Mouse (Mus musculus) MEL (cell line): ENCODE measurements at regions not wholly inside any gene's neighbourhood (a gene's known extent, or its start where the extent isn't known, plus 50 kb on each side); places are given as distances from the start of the nearest gene placed in this dataset.

Experiments
- DNase-seq: peaks from one replicate; pipeline ENCODE4 v3.0.0; 2011; ENCODE audit warnings: low read depth, low spot score
- H3K27ac ChIP-seq: 2 replicates; pipeline ENCODE4 v1.5.1; 2012; ENCODE audit warnings: low read depth, mild to moderate bottlenecking, control low read depth, low read length, moderate library complexity; ENCODE audit not compliant: control insufficient read depth
- H3K27me3 ChIP-seq, 2 experiments: fragments of 150-350 bp in 1 of 2; sonication (generic) in 1 of 2; 2 replicates each; pipeline ENCODE4 v1.6.1; 2012; ENCODE audit warnings: low read length in 2 of 2, mild to moderate bottlenecking in 2 of 2, improper control_type of control experiment in 1 of 2, moderate library complexity in 1 of 2; ENCODE audit not compliant: insufficient read depth in 2 of 2, control insufficient read depth in 1 of 2
- H3K36me3 ChIP-seq, 2 experiments: 2 replicates each; pipeline ENCODE4 v1.6.1; 2012 to 2014; ENCODE audit warnings: low read length in 2 of 2, improper control_type of control experiment in 1 of 2, inconsistent platforms in 1 of 2, mild to moderate bottlenecking in 1 of 2; ENCODE audit not compliant: insufficient read depth in 2 of 2, control insufficient read depth in 1 of 2
- H3K4me1 ChIP-seq, 2 experiments: fragments of 150-350 bp in 1 of 2; sonication (generic) in 1 of 2; 2 replicates each; pipeline ENCODE4 v1.6.1; 2012; ENCODE audit warnings: low read length in 2 of 2, improper control_type of control experiment in 1 of 2, mild to moderate bottlenecking in 1 of 2; ENCODE audit not compliant: insufficient read depth in 2 of 2, control insufficient read depth in 1 of 2
- H3K4me3 ChIP-seq, 2 experiments: fragments of 150-350 bp in 1 of 2; sonication (generic) in 1 of 2; 2 replicates each; pipeline ENCODE4 v1.5.1; 2012; ENCODE audit warnings: low read depth in 2 of 2, low read length in 2 of 2, mild to moderate bottlenecking in 2 of 2, moderate library complexity in 2 of 2, control low read depth in 1 of 2, improper control_type of control experiment in 1 of 2; ENCODE audit not compliant: control insufficient read depth in 1 of 2, insufficient read depth in 1 of 2
- H3K79me2 ChIP-seq: 2 replicates; pipeline ENCODE4 v1.6.1; 2012; ENCODE audit warnings: mild to moderate bottlenecking, low read length, moderate library complexity; ENCODE audit not compliant: control insufficient read depth, poor library complexity, insufficient read depth
- H3K9ac ChIP-seq: 2 replicates; pipeline ENCODE4 v1.6.1; 2012; ENCODE audit warnings: low read depth, mild to moderate bottlenecking, control low read depth, low read length, moderate library complexity; ENCODE audit not compliant: control insufficient read depth, poor library complexity, severe bottlenecking
- H3K9me3 ChIP-seq: fragments of 150-350 bp; sonication (generic); replicated peaks from 2 replicates; pipeline ENCODE4 v1.6.1; 2012; ENCODE audit warnings: mild to moderate bottlenecking, low read length, improper control_type of control experiment, moderate library complexity; ENCODE audit not compliant: insufficient read depth
- CTCF ChIP-seq, 3 experiments: IDR thresholded peaks in 2 of 3; conservative IDR thresholded peaks in 1 of 3; 2 replicates each; pipeline ENCODE4 v1.5.1; 2011 to 2012; ENCODE audit warnings: low read length in 3 of 3, low read depth in 2 of 3, mild to moderate bottlenecking in 2 of 3, improper control_type of control experiment in 1 of 3, inconsistent platforms in 1 of 3, mixed read lengths in 1 of 3, moderate library complexity in 1 of 3; ENCODE audit not compliant: control insufficient read depth in 1 of 3, insufficient read depth in 1 of 3, poor library complexity in 1 of 3, severe bottlenecking in 1 of 3
- EP300 ChIP-seq, 2 experiments: IDR thresholded peaks; 2 replicates each; pipeline ENCODE4 v1.6.1; 2011; ENCODE audit warnings: improper control_type of control experiment in 2 of 2, low read length in 2 of 2, low read depth in 1 of 2, mild to moderate bottlenecking in 1 of 2
- ETS1 ChIP-seq: IDR thresholded peaks from 2 replicates; pipeline ENCODE4 v1.6.1; 2012; ENCODE audit warnings: low read depth, mild to moderate bottlenecking, inconsistent platforms, low read length, improper control_type of control experiment, moderate library complexity
- GATA1 ChIP-seq: IDR thresholded peaks from 2 replicates; pipeline ENCODE4 v1.6.1; 2011; ENCODE audit warnings: low read depth, low read length, improper control_type of control experiment
- MYC ChIP-seq: IDR thresholded peaks from 2 replicates; pipeline ENCODE4 v1.6.1; 2011; ENCODE audit warnings: low read depth, mild to moderate bottlenecking, low read length, improper control_type of control experiment, moderate library complexity
- TCF12 ChIP-seq: IDR thresholded peaks from 2 replicates; pipeline ENCODE4 v1.6.1; 2014; ENCODE audit warnings: low read depth, mild to moderate bottlenecking, inconsistent platforms, low read length, improper control_type of control experiment, moderate library complexity
- USF2 ChIP-seq, 2 experiments: IDR thresholded peaks; 2 replicates each; pipeline ENCODE4 v1.6.1; 2011 to 2012; ENCODE audit warnings: improper control_type of control experiment in 2 of 2, low read length in 2 of 2, borderline replicate concordance in 1 of 2, inconsistent platforms in 1 of 2, low read depth in 1 of 2, mild to moderate bottlenecking in 1 of 2; ENCODE audit not compliant: insufficient read depth in 1 of 2

DNA sequence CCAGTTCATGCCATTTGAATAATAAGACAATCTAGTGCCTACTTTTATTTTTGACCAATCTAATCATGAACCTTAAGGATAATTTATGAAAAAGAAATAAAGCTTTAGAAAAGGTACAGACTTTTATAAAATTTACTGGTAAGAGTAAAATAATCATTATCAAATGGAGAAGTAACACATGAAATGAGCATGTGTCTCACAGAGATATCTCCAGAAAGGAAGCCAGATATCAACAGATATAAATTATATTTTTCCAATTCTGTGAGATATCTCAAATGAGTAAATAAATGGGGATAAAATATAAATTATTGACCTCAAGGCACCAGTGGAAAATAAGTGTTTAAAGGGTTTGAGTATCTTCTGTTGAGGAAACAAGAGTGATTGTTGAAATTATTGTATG is 1085.6 kb upstream of the Nudt12 start:
- peak; percentile 24 for DNase-seq
- H3K79me2 ChIP-seq: no peaks in the 10 kb centered on the region
- H3K4me3 ChIP-seq: no peak overlapping the region
- no peaks in the 10 kb centered on the region for H3K27me3 ChIP-seq
- TF ChIP-seq EP300 (IDR thresholded peaks at IDR 0.05; ENCODE audit: low read depth in 1 of 2, low read length in 2 of 2) (peak; percentile 80 to 82), GATA1 (peak; percentile 75; the same call in 1 of the 2 replicates), USF2 (IDR thresholded peaks at IDR 0.05; ENCODE audit: borderline replicate concordance in 1 of 2, insufficient read depth in 1 of 2, low read depth in 1 of 2, low read length in 2 of 2) (no peak), MYC (no peak), ETS1 (no peak), CTCF (IDR thresholded peaks at IDR 0.05 in 2 of 3, conservative IDR thresholded peaks at IDR 0.05 in 1 of 3; ENCODE audit: control insufficient read depth in 1 of 3, insufficient read depth in 1 of 3, low read depth in 2 of 3, low read length in 3 of 3, poor library complexity in 1 of 3, severe bottlenecking in 1 of 3) (no peak), TCF12 (peak; percentile 84)
- no peaks in the 10 kb centered on the region for H3K9me3 ChIP-seq
- H3K9ac ChIP-seq: no peak overlapping the region
- H3K27ac ChIP-seq: no peak overlapping the region
- peaks cover 0 to 6% of the 10 kb centered on the region in 2 experiments; a peak in 2 of 4 replicates for H3K36me3 ChIP-seq
- peaks cover 0 to 3% of the 10 kb centered on the region in 2 experiments; a peak in 2 of 4 replicates for H3K4me1 ChIP-seq
